Mouse (Mus musculus): Measurements from ENCODE around the gene Edem2. TPM values are rescaled to one million over a fixed set of nuclear protein-coding genes. Genes with fewer than 3 reads are reported as not detected.
"Not testable (repeated sequence)": the region's sequence is repeated elsewhere in the genome, so short reads cannot be mapped to it uniquely, and the experiment has no call there.

Edem2 gene
- polyA plus RNA-seq, 1 experiment from 2014 or later: 42.3 TPM

- ATAC-seq (ENCODE audit: low read depth): no peak
- H3K27me3 ChIP-seq (ENCODE audit: control insufficient read depth, insufficient read depth, low read length): no peaks in the 10 kb centered on the region
- no peak overlapping the region for H3K9ac ChIP-seq (replicated peaks; ENCODE audit: low read depth, low read length)
- 86% methylated on average over 6 of the region's 6 CpGs for WGBS
- H3K9me3 ChIP-seq (ENCODE audit: control insufficient read depth, low read length): no peaks in the 10 kb centered on the region
- peaks cover 19% of the 10 kb centered on the region for H3K36me3 ChIP-seq (ENCODE audit: control insufficient read depth, insufficient read depth, low read length)
- peaks cover 10% of the 10 kb centered on the region; the same call in 1 of the 2 replicates for H3K4me1 ChIP-seq (ENCODE audit: control insufficient read depth, insufficient read depth, low read length)
- no peak overlapping the region for H3K4me2 ChIP-seq (ENCODE audit: low read depth, low read length)
- H3K27ac ChIP-seq (ENCODE audit: low read depth, low read length): no peak overlapping the region
- no peak overlapping the region for H3K4me3 ChIP-seq (ENCODE audit: low read depth, low read length)
Observed at GRCm38 (mm10) chr2:155724526-155724925, 4.7 kb downstream of the Edem2 start.

- WGBS: 84% methylated on average over 5 of the region's 5 CpGs
Observed at GRCm38 (mm10) chr2:155724036-155724435, 5.2 kb downstream of the Edem2 start.

GRCm38 (mm10) chr2:155720585-155720984, 8.7 kb downstream of the Edem2 start:
- H3K9me3 ChIP-seq (ENCODE audit: control insufficient read depth, low read length): no peaks in the 10 kb centered on the region

More at GRCm38 (mm10) chr2:155724036-155724435, 5.2 kb downstream of the Edem2 start:
- no peaks in the 10 kb centered on the region for H3K27me3 ChIP-seq (ENCODE audit: control insufficient read depth, insufficient read depth, low read length)
- no peak overlapping the region for H3K9ac ChIP-seq (replicated peaks; ENCODE audit: low read depth, low read length)
- no peak overlapping the region for H3K4me3 ChIP-seq (ENCODE audit: low read depth, low read length)
- ATAC-seq (ENCODE audit: low read depth): no peak
- no peak overlapping the region for H3K4me2 ChIP-seq (ENCODE audit: low read depth, low read length)
- no peak overlapping the region for H3K27ac ChIP-seq (ENCODE audit: low read depth, low read length)
- H3K4me1 ChIP-seq (ENCODE audit: control insufficient read depth, insufficient read depth, low read length): peaks cover 10% of the 10 kb centered on the region; the same call in 1 of the 2 replicates
- peaks cover 20% of the 10 kb centered on the region for H3K36me3 ChIP-seq (ENCODE audit: control insufficient read depth, insufficient read depth, low read length)
- no peaks in the 10 kb centered on the region for H3K9me3 ChIP-seq (ENCODE audit: control insufficient read depth, low read length)

GRCm38 (mm10) chr2:155717082-155717990, 11.9 kb downstream of the Edem2 start:
- Histone ChIP-seq H3K4me3 (ENCODE audit: low read depth, low read length) (no peak overlapping the region), H3K27me3 (ENCODE audit: control insufficient read depth, insufficient read depth, low read length) (no peaks in the 10 kb centered on the region), H3K9ac (replicated peaks; ENCODE audit: low read depth, low read length) (no peak overlapping the region), H3K27ac (ENCODE audit: low read depth, low read length) (no peak overlapping the region), H3K4me1 (ENCODE audit: control insufficient read depth, insufficient read depth, low read length) (no peaks in the 10 kb centered on the region), H3K36me3 (ENCODE audit: control insufficient read depth, insufficient read depth, low read length) (peaks cover 45% of the 10 kb centered on the region), H3K9me3 (ENCODE audit: control insufficient read depth, low read length) (no peaks in the 10 kb centered on the region), H3K4me2 (ENCODE audit: low read depth, low read length) (no peak overlapping the region)
- no peak for ATAC-seq (ENCODE audit: low read depth)
- WGBS: 89% methylated on average over 12 of the region's 12 CpGs

More at GRCm38 (mm10) chr2:155720585-155720984, 8.7 kb downstream of the Edem2 start:
- no peaks in the 10 kb centered on the region for H3K4me1 ChIP-seq (ENCODE audit: control insufficient read depth, insufficient read depth, low read length)
- peaks cover 33% of the 10 kb centered on the region for H3K36me3 ChIP-seq (ENCODE audit: control insufficient read depth, insufficient read depth, low read length)
- H3K27ac ChIP-seq (ENCODE audit: low read depth, low read length): no peak overlapping the region
- ATAC-seq (ENCODE audit: low read depth): no peak
- H3K27me3 ChIP-seq (ENCODE audit: control insufficient read depth, insufficient read depth, low read length): no peaks in the 10 kb centered on the region
- H3K4me3 ChIP-seq (ENCODE audit: low read depth, low read length): no peak overlapping the region
- H3K9ac ChIP-seq (replicated peaks; ENCODE audit: low read depth, low read length): no peak overlapping the region
- no peak overlapping the region for H3K4me2 ChIP-seq (ENCODE audit: low read depth, low read length)
- 86% methylated on average over 5 of the region's 5 CpGs for WGBS

GRCm38 (mm10) chr2:155710557-155710956, 18.7 kb downstream of the Edem2 start:
- H3K36me3 ChIP-seq (ENCODE audit: control insufficient read depth, insufficient read depth, low read length): peaks cover 74% of the 10 kb centered on the region
- no peak overlapping the region for H3K9ac ChIP-seq (replicated peaks; ENCODE audit: low read depth, low read length)
- no peak overlapping the region for H3K4me2 ChIP-seq (ENCODE audit: low read depth, low read length)
- H3K27ac ChIP-seq (ENCODE audit: low read depth, low read length): no peak overlapping the region
- no peak for ATAC-seq (ENCODE audit: low read depth)
- no peaks in the 10 kb centered on the region for H3K4me1 ChIP-seq (ENCODE audit: control insufficient read depth, insufficient read depth, low read length)
- WGBS: 92% methylated on average over 11 of the region's 11 CpGs
- H3K9me3 ChIP-seq (ENCODE audit: control insufficient read depth, low read length): no peaks in the 10 kb centered on the region
- no peaks in the 10 kb centered on the region for H3K27me3 ChIP-seq (ENCODE audit: control insufficient read depth, insufficient read depth, low read length)
- no peak overlapping the region for H3K4me3 ChIP-seq (ENCODE audit: low read depth, low read length)

GRCm38 (mm10) chr2:155707251-155707650, 22.0 kb downstream of the Edem2 start:
- H3K4me3 ChIP-seq (ENCODE audit: low read depth, low read length): no peak overlapping the region
- no peak overlapping the region for H3K9ac ChIP-seq (replicated peaks; ENCODE audit: low read depth, low read length)
- no peak overlapping the region for H3K4me2 ChIP-seq (ENCODE audit: low read depth, low read length)
- H3K36me3 ChIP-seq (ENCODE audit: control insufficient read depth, insufficient read depth, low read length): peaks cover 58% of the 10 kb centered on the region
- no peaks in the 10 kb centered on the region for H3K9me3 ChIP-seq (ENCODE audit: control insufficient read depth, low read length)
- 64% methylated on average over 4 of the region's 4 CpGs for WGBS
- H3K4me1 ChIP-seq (ENCODE audit: control insufficient read depth, insufficient read depth, low read length): no peaks in the 10 kb centered on the region
- no peak; the same call in 1 of the 2 replicates for ATAC-seq (ENCODE audit: low read depth)
- H3K27me3 ChIP-seq (ENCODE audit: control insufficient read depth, insufficient read depth, low read length): no peaks in the 10 kb centered on the region
- H3K27ac ChIP-seq (ENCODE audit: low read depth, low read length): no peak overlapping the region

- Histone ChIP-seq H3K9ac (replicated peaks; ENCODE audit: low read depth, low read length) (no peak overlapping the region), H3K36me3 (ENCODE audit: control insufficient read depth, insufficient read depth, low read length) (peaks cover 41% of the 10 kb centered on the region), H3K4me3 (ENCODE audit: low read depth, low read length) (no peak overlapping the region), H3K27me3 (ENCODE audit: control insufficient read depth, insufficient read depth, low read length) (no peaks in the 10 kb centered on the region), H3K4me2 (ENCODE audit: low read depth, low read length) (no peak overlapping the region), H3K9me3 (ENCODE audit: control insufficient read depth, low read length) (no peaks in the 10 kb centered on the region), H3K4me1 (ENCODE audit: control insufficient read depth, insufficient read depth, low read length) (no peaks in the 10 kb centered on the region), H3K27ac (ENCODE audit: low read depth, low read length) (no peak overlapping the region)
- WGBS: 13% methylated on average over 4 of the region's 4 CpGs
- no peak for ATAC-seq (ENCODE audit: low read depth)
Observed at GRCm38 (mm10) chr2:155703630-155704029, 25.6 kb downstream of the Edem2 start.

- Histone ChIP-seq H3K9ac (replicated peaks; ENCODE audit: low read depth, low read length) (no peak overlapping the region), H3K4me2 (ENCODE audit: low read depth, low read length) (no peak overlapping the region), H3K27ac (ENCODE audit: low read depth, low read length) (no peak overlapping the region), H3K36me3 (ENCODE audit: control insufficient read depth, insufficient read depth, low read length) (peaks cover 28% of the 10 kb centered on the region), H3K27me3 (ENCODE audit: control insufficient read depth, insufficient read depth, low read length) (no peaks in the 10 kb centered on the region), H3K4me1 (ENCODE audit: control insufficient read depth, insufficient read depth, low read length) (no peaks in the 10 kb centered on the region), H3K4me3 (ENCODE audit: low read depth, low read length) (no peak overlapping the region), H3K9me3 (ENCODE audit: control insufficient read depth, low read length) (no peaks in the 10 kb centered on the region)
- 90% methylated on average over 19 of the region's 19 CpGs for WGBS
- ATAC-seq (ENCODE audit: low read depth): no peak
Observed at GRCm38 (mm10) chr2:155701399-155701919, 27.8 kb downstream of the Edem2 start.

- not testable (repeated sequence) for H3K9me3 ChIP-seq (ENCODE audit: control insufficient read depth, low read length); H3K4me2 ChIP-seq (ENCODE audit: low read depth, low read length); H3K9ac ChIP-seq (replicated peaks; ENCODE audit: low read depth, low read length); H3K27me3 ChIP-seq (ENCODE audit: control insufficient read depth, insufficient read depth, low read length); H3K4me1 ChIP-seq (ENCODE audit: control insufficient read depth, insufficient read depth, low read length); H3K4me3 ChIP-seq (ENCODE audit: low read depth, low read length); ATAC-seq (ENCODE audit: low read depth); H3K27ac ChIP-seq (ENCODE audit: low read depth, low read length)
- H3K36me3 ChIP-seq (ENCODE audit: control insufficient read depth, insufficient read depth, low read length): peaks cover 13% of the 10 kb centered on the region
- 93% methylated on average over 6 of the region's 6 CpGs for WGBS
Observed at GRCm38 (mm10) chr2:155698443-155698842, 30.8 kb downstream of the Edem2 start.
